Mouse (Mus musculus) NIH3T3 (cell line): Measurements from ENCODE around the gene Pacrg.
A peak's percentile ranks its signal among the peaks of the same experiment; 100 is the strongest.

Experiments used
- DNase-seq: peaks from one replicate; pipeline ENCODE4 v3.0.0-alpha.2; 2012; ENCODE audit warnings: low read depth

Pacrg gene

DNA sequence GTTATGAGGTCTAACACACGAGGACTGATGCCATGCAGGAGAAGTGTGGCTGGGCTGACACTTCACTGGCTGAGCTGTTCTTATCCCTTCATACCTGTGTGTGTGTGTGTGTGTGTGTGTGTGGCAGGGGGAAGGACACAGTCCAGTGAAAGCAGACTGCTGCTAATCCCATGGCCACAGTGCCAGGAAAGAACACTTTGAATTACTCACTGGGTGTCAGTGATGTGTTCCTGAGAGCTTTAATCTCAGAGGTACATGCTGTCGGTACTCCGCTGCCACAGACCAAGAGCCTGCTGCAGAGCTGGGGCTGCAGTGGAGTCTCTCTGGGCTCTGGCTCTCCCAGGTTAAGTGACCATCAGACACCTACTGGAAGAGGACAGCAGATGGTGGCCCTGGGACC is 290.3 kb downstream of the Pacrg start:
- DNase-seq: no peak

DNA sequence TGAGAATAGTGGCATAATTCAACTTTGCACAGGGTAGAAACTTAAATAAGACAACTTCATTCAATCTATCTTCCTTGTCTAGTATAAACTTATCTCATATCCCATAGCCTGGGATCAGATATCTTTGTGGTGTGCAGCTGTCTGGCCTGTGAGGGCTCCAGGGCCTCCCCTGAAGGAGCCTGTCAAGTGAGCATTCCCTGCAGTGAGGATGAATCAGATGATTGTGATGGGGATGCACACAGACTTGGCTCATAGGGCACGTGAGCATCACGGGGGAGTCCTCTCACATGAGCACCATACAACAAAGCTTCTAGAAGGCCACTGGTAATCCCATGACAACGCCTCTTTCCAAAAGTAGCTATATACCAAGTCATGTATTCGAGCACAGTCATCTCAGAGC is 291.1 kb downstream of the Pacrg start:
- no peak for DNase-seq

DNA sequence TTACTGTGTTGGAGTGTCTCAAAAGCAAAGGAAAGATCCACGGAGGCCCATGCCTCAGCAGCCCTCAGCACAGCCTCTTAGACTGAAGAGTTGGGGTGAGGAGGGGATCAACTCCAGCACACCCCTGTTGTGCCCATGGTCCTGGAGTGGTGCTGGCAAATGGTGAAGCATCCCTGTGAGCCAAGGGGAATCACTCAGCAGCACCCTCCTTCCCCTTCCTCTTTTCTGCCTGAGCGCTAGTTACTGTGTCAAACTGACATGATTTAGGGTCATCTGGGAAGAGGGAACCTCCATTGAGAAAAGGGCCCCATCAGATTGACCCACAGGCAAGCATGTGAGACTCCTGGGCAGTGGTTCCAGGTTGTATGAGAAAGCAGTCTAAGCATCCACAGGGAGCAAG is 299.3 kb downstream of the Pacrg start:
- no peak for DNase-seq

DNA sequence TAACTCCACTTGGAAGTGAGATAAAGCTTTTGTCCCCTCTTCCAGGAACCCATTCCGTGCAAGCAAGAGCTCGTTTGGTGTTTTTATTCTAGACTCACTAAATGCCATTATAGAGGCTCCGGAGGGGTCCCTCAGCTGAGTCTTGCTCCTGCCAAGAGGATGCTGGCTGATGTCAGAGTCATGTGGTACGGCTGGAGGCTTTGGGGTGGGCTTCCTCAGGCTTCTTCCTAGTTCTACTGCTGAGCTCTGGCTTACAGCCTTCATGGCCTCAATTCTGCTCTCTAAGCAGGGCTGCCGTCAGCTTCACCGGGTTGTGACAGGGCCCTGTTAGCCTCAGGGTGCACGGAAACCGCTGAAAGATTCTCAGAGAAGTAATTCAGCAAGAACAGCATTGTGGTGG is 305.9 kb downstream of the Pacrg start:
- no peak for DNase-seq

DNA sequence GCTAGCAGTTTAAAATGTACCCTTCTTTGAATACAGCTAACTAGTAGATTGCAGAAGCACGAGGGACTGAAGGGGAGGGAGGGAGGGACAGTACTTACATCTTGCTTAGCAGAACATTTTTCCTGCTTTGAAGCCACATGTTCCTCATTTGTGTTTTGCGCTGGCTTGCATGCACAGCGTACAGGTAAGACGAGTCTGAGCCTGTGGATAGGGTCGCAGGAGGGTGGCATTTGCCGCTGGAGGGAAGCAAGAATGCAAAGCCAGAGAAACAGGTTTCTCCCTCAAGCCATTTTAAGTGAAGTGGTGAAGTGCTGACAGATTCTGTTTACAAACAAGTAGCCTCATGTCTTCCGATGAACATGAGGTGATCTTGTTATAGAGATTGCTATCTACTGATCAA is 306.6 kb downstream of the Pacrg start:
- DNase-seq: no peak

DNA sequence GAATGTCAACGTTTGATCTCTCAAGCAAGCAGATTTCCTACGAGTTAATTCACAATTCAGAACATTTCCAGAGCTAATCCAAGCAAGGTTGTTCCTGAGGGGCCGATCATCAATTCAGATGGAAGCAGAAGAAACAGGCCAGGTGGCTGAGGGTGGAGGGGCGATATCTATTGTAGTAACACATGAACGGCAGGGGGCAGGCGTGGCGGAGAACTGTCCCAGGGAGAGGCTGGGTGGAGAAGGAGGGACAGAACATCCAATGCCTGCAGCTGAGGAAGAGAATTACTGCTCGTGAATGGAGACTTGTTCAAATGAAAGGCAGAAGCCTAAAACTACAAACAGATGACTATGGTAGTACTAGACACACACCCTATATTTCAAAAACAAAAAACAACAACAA is 309.1 kb downstream of the Pacrg start:
- peak; percentile 5 for DNase-seq

DNA sequence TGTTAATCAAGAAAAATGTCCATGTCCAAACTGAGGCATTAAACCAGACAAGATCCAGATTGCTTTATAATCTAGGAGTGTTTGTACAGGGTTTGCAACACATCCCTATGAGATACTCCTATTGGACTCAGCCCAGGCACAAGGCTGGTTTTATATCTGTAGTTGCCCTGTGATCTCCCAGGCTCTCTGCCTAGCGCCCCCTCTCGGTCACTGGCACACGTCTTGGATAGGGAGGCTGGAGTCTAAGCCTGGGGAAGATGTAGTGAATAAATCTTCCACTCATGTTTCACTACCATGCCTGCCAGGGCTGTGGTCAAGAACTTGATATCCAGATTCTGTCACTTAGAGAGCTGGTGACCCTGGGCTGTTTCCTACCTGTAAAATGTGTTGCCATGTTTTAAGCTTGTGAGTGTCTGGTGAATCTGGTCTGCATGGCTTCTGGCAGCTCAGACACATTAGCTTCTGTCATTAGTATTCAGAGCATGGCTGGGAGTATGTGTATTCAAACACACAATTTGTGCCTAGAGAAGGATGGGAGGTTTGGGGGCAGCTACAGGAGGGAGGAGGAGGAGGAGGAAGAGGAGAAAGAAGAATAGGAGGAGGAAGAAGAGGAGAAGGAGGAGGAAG is 310.7 kb downstream of the Pacrg start:
- peak; percentile 11 for DNase-seq

DNA sequence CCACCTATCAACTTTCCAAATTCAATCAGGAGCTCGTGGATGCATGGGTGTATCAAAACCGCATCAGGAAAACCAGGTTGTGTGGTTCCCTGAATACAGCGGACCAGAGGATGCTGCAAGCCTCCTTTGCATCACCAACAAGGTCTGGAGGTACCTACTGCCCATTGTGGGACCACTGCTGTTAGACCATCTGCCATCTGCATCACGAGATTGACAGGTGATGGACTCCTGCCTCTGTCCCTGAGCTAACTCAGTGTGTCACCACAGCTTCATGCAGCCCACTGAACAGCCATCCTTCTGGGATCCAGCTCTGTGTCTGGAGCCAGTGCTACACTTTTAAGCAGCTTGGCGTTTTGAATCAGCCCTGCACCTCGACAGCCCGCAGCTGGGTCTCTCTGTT is 318.8 kb downstream of the Pacrg start:
- DNase-seq: no peak

DNA sequence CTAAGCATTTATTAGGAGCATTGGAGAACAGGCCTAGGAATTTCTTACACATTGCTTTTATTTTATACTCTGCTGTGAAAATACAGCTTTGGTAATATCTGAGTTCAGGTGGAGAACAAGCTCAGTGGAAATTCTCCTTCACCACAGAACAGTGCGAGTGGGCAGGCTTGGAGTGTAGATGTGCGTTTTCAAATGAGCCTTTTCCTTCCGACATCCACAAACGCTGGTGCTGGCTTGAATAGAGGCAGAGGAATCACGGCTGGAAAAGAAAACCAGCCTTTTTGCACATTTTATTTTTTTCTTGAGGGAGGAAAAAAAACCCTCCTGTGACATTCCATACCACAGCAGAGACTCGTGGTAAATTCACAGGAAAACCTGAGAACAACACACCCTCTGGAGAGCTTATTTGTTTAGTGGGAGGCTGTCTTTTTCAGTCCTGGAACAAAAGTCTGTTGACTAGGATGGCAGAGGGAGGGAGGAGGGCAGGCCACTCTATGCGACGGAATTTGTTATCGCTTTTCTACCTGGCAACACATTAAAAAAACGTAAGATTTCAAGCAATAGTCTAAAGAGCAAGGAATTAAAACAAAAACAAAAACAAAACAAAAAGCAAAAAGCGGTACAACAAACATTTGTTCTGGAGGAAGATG is 320.5 kb downstream of the Pacrg start:
- no peak for DNase-seq

DNA sequence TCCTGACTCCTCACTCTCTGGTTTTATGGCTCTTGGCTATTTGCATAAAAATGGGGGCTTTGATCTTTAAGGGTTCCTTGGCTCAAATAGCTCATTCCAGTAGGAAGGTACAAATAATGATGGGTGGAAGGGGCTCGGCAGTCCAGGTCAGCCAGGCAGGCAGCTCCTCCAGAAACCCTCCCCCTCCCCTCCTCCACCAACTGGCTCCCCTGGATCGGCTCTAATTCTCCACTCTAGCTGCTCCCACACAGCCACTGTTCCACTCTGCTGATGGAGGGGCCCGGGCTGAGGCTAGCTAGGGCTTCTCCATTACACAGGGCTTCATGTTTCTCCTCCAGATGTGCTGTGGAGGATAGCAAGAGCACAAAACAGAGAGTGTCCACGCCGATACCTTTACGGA is 325.3 kb downstream of the Pacrg start:
- DNase-seq: no peak

DNA sequence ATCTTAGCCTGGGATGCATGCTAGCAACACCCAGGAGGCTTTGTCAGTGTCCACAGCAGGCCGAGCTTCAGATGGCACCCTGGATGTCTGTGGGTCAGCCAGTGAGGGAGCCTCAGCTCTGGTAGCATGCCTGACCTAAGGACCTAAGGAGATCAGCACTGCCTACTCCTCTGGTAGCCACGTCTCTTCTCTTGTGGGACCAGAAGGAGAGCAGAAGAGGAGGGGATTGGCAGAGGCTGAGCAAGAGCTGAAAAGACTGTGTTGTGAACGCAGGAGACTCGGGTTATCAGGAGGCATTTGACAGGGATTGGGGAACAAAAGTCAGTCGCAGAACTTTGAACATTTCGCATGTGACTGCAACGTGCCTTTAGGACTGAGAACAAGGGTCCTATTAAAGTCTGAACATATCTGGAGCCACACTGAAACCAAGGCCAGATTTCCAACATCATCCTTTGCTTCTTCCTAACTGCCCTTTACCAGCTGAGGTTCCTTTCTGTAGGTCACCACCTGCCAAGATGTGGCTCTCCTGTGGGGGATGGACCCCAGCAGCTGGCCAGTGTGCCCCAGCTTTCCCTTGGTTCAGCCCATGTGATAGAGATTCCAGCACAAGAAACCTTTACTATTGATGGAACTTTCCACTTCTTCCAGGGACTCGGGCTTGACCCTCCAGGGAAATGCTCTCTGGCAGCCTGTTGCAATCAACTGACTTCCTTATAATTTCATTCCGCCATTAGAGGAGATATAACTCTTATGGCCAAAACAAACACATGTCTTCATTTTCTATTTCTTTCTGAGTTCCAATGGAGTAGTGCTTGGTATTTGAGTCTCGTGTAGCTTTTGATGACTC is 329.0 kb downstream of the Pacrg start:
- no peak for DNase-seq

DNA sequence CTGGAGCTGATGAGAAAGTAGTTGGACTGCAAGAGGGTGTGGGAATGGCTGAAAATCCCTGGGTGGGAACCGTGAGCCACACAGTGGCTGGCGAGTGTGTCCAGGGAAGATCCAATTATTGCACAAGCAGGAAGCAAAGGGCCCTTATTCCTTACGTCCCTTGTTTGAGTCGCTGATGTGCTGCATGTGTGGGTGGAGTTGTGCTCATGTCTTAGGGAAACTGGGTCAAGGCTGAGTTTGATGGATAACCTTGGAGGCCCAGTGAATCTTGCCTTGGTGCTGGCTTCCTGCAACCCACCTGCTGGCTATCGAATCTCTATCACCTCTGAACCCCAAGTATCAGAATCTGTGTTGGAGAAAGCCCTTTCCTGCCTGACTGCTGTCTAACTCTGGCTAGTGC is 329.6 kb downstream of the Pacrg start:
- no peak for DNase-seq

DNA sequence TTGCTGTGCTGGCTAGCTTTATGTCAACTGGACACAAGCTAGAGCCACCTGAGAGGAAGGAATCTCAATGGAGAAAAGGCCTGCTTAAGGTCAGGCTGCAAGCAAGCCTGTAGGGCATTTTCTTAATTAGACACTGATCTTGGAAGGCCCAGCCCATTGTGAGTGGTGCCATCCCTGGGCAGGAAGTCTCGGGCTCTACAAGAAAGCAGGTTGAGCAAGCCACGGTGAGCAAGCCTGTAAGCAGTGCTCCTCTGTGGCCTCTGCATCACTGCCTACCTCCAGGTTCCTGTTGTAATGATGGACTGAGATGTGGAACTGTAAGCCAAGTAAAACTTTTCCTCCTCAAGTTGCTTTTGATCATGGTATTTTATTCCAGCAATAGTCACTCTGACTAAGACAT is 332.0 kb downstream of the Pacrg start:
- no peak for DNase-seq

DNA sequence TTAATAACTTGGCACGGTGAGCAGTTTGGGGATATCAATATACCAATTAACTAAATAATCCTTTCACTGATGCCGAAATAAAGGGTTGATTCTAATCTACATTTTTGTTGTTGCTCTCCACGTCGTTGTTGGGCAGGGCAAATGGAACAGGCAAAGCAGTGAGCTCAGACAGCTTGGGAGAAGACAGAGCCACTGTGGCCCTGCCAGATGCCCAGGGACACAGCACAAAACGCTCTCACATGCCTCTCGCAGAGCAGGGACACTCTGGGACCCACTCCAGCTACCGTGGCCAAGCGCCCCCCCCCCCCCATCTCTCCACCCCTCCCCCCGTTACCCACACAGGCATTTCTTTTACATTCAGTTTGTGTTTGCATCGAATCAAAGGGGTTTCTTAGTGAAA is 332.6 kb downstream of the Pacrg start:
- no peak for DNase-seq

DNA sequence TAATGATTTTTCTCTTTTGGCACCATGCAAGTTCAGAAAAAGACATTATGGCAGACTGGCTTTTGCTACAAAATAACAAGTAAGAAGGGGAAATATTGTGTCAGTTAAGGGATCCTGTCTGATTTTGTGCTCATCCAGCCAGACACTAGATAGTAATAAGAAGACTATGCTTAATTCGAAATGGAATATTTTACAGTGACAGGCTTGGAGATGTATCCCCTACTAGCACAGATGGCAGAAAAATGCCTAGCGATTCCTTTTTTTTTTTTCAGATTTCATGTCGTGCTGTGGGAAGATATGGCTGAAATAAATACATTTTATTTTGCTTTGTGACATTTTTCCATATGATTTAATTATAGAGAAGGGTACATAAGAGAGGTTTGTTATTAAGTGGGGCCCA is 333.2 kb downstream of the Pacrg start:
- no peak for DNase-seq

DNA sequence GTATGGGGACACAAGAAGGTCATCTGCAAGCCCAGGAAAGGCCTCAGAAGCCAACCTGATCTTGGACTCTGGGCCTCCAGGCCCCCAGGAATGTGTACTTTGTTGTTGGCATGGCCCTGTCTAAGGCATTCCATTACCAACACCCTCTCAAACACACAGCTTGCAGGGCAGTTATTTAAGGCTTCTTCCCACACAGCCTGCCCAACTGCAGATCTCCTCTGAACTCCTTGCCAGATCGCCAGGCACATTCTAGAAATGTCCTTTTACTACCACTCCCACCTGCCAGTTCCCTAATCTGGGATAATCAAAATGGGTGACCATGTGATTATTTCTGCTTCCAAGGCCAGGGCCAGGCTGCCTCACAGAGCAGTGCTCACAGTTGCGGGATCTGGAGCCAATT is 338.7 kb downstream of the Pacrg start:
- DNase-seq: no peak

DNA sequence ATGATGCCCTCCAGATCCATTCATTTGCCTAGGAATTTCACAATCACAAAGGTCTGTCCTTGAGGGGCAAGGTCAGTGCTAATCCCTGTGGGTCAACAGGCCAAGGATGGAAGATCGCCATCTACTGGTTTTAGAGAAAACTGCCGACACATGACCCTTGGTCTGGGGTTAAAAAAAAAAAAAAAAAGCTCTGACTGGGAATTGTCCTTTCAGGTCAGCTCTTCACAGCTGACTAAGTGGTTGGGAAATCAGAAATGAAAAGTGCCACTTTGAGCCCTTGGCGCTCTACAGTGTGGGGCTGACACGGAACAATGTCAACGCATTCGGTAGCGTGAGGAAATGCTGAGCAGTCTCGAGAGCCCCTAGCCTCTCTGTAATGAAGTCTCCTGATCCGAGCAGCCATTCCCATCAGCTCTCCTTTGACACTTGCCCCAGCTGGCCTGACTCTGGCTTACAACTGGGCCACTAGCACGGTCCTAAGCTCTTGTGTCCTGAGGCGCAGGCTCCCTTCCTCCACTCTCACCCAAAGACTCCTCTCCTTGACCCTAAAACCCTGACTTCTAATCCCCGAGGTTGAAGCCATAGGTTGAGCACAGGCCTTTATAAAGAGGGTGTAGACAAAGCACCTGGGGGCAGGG is 339.2 kb downstream of the Pacrg start:
- peak; percentile 8 for DNase-seq

DNA sequence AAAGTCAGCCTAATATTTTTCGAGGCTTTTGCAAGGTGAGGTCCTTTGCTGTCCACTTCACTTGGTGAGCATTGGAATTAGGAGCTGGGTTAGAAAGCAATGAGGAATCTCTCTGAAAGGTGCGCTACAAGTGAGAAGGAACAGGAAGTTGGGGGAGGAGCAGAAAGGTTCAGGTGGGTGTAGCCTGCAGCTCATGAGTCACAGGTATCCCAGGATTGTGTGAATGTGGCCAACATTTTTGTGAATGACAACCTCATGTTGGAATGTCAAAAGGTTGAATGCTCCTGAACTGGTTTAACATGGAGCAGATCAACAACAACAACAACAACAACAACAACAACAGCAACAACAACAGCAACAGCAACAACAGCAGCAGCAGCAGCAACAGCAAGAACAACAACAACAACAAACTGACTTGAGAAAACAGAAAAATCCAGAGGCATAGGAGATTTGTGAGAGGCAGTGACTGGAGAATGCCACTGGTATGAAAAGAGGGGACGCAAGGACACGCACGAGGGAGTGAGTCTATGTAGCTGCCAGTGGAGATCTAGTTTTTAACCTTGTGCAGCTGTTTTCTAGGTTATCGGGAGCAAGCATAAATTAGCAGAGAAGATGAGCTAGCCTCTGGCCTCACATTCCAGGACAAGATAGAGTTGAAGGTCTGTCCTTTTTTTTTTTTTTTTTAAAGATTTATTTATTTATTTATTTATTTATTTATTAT is 341.0 kb downstream of the Pacrg start:
- DNase-seq: no peak

DNA sequence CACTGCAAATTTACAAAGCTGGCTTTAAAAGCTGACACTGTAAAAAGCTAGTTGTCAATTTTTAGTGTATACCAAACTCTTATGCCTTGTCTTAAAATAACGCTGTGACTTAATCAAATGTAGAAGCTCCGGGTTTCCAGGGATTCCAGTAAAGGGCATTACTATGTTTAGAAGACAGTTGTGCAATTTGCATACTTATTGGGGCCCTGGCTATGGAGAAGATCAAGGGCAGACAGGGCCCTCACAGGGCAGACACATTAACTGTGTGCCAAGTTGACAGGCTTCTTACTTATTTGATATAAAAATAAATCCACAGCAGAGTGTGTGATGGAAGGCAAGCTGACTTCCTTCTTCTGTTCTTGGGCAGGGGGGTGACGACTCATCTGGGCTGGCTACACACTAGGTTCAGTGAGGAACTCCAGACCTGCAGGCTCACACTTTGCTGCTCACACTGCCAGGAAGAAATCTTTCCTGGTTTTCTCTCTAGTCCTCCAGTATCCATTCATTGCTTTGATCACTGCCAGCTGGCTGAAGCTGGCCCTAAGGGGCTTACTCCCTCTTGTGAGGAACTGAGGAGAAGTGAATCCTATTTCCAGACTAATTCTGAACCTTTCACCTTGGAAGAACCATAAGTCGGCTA is 342.2 kb downstream of the Pacrg start:
- no peak for DNase-seq

DNA sequence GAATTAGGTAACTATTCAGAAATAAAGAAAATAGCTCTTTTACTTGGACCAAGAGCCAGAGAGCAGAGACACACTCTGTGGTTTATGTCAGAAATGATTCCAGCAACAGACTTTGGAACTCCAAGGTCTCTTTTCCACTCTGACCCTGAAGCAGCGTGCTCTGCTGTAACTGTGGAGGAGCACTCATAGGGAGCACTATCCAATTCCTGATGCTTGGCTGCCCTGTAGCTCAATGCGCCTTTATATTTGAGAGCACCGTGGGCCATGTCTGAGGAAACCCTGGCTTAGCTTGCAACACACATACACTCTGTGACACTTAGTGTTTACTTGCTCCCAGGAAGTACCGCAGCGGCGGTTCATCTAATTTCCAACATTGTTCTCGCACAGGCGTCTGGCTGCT is 344.0 kb downstream of the Pacrg start:
- no peak for DNase-seq

DNA sequence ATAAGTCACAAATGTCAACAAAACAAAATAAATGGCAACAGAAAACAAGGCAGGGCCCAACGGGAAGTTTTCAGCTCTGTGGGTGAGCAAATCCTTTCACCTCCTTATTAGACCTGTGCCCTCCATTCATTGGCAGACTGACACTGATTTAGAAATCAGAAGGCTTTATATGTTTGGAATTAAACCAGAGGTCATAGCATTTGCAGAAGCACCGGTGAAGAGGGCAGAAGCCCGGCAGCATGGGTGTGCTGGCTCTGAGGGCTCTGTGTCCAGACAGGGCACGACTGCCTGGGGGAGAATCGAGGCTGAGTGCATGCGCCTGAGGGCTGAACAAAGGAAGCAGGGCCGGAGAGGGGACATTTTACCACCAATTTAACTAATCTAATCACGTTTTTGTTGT is 344.5 kb downstream of the Pacrg start:
- DNase-seq: no peak

DNA sequence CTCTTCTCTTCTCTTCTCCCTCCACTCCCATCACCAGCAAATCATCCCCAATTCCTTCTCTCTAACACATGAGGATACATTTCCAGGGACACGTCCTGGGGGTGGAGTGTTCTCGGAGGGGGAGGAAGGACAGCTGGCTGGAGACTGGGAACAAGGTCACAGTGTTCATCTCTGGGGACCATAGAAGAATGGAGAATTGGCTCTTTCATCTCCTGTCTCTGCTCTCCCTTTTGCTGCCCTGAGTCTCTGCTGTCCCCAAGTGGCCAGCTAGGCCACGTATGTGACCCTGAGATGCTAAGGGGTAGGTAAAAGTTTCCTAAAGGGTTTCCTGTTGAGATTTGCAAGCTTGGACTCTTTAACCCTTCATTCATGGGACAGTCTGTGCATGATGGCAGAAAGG is 347.0 kb downstream of the Pacrg start:
- DNase-seq: peak; percentile 10
